Mouse (Mus musculus) liver (tissue): Measurements from ENCODE around the gene Zcchc4.

Source experiments
- DNase-seq: peaks from one replicate; pipeline ENCODE4 v3.0.0-alpha.2; 2020; ENCODE audit warnings: mixed read lengths

Gene Zcchc4

DNA sequence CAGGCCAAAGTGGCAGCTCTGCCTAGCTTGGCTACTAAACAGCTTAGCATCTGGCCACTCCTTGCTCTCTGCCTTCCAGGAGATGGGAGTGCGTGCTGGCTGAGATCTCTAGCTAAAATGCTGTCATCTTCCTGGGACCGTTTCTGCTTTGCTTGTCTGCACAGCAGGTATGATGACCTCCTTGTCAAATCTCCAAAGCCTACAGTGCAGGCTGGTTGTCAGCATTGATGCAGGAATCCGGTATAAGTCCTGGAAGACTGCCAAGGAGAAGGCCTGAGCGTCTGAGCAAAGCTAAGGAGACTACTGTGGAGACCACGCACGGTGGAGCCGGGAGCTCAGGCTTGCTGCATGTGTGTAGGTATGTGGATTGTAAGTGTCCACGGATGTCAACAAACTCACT, at the start of gene Zcchc4:
Gene Zcchc4, plus strand, starts transcription at position 173 of the 400 bp plus-strand sequence.
- no peak for DNase-seq

DNA sequence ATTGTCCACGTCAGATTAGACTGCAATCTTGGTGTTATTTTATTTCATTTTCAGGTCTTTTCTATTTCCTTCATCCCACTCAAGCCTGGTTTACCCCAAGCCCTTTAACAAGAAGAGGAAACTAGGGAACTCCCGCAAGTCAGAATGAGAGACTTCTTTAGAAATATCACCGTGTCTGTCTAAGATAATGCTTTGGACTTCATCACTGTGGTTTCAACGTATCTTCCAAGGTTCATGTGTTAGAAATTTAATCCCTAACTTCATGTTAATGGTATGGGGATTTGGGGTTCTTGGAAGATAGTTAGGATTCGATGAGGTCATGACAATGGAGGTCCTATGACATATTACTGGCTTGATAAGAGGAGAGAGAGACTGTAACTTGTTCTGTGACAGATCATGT, 47.5 kb upstream of the Zcchc4 start:
- no peak for DNase-seq

DNA sequence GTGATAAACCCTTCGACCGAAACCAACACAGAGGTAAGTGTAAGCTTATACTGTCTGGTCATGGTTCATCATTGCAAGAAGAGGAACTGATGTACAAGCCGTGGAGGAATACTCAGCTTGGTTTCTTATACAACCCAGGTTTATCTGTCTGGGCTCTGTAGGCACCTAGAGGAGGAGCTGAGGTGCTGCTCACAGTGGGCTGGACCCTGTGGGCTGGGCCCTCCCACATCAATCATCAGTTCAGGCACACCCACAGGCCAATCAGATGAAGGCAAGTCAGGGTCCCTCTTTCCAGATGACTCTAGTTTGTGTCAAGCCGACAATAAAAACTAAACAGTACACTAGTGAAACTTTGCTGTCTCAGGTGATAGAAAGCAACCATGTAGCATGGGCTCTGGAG, 42.4 kb upstream of the Zcchc4 start:
- DNase-seq, result peak; percentile 13

DNA sequence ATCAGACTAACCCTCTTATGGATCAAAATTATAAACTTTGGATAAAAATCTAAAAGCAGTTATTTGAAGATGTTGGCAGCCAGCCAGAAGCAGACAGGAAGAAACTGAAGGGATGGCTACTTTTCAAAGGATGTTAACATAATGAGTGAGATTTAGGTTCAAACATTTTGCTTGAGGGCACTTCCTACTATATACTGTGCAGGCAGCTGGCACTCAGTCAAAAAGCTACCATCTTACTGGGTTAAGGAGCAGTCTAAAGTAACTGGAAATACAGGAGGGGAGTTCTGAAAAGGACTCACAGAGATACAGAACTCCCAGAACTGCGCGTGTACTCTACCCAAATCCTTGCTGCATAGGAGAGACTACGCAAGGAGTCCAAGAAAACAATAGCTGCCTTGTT, 39.2 kb upstream of the Zcchc4 start:
- no peak for DNase-seq

DNA sequence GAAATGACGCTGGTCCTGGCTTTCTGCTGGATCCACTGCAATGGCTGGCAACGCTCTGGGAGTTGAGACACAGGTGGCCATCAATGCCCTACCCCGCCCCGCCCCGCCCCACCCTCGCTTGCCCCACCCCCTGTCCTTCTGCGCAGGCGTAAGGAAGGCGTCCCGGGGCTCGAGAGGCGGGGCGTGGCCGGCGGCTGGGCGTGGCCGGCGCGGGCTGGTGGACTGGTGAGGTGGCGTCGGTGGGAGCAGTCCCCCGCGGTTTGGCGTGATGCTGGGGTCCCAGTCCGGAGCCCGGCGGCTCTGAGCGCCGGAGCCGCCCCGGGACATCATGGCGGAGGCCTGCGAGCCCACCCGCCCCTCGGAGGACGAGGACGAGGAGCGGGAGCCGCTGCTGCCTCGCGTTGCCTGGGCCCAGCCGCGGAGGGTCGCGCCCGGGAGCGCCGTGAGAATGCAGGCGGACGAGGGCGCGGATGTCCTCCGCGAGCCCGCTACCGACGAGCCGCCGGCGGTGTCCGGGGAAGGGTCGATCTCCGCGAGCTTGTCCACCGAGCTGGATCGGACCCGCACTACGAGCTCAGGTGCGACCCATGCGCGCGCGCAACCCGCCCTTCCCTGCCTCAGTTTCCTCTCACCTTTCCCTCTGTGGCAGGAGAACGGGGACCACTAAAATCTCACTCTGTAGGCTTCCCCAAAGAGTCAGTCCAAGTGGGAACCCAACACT, 33.7 kb upstream of the Zcchc4 start, which contains the start of gene Pi4k2b:
Gene Pi4k2b, plus strand, starts transcription at position 184 of the 721 bp plus-strand sequence.
- DNase-seq, result peak; percentile 94

DNA sequence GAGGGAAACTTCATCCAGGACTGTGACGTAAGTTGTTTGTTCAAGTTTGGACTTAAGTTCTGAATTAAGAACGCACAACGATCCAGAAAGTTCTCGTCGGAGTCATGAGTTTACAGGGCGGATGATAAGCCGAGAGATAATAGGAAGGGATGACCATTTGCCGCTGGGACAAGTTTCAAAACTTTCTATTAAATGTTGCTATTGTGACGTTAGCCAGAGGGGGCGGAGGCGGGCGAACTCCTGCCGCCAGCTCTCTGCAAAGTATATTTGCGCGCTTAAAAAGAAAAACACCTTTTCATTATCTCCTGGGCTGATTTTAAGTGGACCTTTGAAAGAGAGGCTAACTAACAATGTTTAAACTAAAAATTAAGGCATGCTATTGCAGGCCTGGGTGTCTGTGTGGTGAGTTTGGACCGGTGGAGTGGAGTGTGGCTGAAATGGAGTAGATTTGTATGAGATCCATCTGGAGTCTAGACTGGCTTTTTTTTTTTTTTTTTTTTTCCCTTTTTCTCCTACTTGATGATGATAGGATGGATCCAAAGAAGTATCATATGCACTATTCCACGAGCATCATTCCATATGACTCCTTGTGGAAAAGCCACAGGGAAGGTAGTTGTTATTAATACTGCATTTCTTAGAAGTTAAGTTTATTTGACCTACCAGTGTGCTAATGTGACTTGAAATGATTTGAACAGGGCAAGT, 32.9 kb upstream of the Zcchc4 start:
- DNase-seq, result peak; percentile 73

GRCm38 (mm10) chr5:52743231-52743630, 32.0 kb upstream of the Zcchc4 start:
- DNase-seq, result no peak

GRCm38 (mm10) chr5:52746920-52747319, 28.3 kb upstream of the Zcchc4 start:
- no peak for DNase-seq

- DNase-seq, result no peak
Observed at GRCm38 (mm10) chr5:52748732-52749131, 26.5 kb upstream of the Zcchc4 start.

DNA sequence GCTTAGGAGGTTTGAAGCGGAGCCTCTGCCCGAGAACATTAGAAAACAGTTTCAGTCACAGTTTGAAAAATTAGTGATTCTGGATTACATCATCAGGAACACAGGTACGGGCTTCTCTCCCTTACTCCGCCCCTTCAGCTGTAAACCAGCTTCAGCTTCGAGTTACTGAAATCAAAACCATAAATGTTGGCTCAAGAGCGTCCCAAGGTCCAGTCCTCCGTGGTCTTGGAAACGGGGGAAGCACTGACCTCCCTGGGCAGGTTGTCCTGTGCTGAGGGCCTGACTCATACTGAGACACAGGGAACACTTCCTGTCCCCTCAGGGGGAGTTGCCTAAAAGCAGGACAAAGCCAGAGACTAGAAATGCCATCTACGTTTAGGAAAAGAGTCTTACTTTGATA, 22.1 kb upstream of the Zcchc4 start:
- no peak for DNase-seq

GRCm38 (mm10) chr5:52754196-52754595, 21.0 kb upstream of the Zcchc4 start:
- no peak for DNase-seq

- no peak for DNase-seq
Observed at GRCm38 (mm10) chr5:52755337-52755736, 19.9 kb upstream of the Zcchc4 start.

DNA sequence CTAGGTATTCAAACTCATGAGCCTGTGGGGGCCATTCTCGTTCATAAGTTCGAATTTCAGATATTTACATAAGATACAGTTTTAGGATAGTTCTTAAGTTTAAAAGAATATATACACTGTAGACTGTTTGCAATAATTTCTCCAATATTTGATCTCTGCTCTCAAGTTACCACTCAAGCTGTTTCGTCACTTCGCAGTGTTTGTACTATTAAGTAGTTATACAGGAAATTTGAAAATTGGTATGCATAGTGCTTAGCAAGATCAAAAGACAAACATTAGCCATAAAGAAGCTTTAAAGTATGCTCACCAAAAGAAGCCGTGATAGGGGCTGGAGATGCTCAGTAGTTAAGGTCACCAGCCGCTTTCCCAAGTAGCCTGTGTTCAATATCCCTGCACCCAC, 19.2 kb upstream of the Zcchc4 start:
- no peak for DNase-seq

- no peak for DNase-seq
Observed at GRCm38 (mm10) chr5:52762586-52762985, 12.6 kb upstream of the Zcchc4 start.

- no peak for DNase-seq
Observed at GRCm38 (mm10) chr5:52774267-52774666, 942 bp upstream of the Zcchc4 start.

DNA sequence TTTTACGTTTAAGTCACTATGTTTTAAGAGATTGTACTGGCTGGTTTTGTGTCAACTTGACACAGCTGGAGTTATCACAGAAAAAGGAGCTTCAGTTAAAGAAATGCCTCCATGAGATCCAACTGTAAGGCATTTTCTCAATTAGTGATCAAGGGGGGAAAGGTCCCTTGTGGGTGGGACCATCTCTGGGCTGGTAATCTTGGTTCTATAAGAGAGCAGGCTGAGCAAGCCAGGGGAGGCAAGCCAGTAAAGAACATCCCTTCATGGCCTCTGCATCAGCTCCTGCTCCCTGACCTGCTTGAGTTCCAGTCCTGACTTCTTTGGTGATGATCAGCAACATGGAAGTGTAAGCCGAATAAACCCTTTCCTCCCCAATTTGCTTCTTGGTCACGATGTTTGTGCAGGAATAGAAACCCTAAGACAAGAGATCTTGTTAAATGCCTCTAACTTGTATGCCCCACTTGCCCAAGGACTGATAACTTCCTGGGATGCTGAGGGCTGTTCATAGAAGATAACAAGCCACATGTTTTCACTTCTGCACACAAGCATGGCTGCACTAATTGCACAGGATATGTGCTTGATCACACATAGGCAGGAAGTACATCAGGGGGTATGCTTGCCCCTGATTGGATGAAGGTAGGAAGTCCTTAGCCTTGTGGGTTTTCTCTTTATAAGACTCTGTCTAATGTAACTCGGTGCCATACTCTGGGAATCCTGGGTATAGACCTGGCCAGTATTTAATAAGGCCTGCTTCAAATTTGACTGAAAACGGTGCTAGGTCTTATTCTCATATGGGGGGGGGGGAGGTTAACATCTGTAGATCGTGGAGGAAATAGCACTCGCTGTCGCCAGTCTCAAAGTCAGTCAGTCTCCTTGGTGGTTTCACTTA, 1.5 kb downstream of the Zcchc4 start:
- DNase-seq, result peak; percentile 51

- DNase-seq, result peak; percentile 88
Observed at GRCm38 (mm10) chr5:52782523-52783250, 7.5 kb downstream of the Zcchc4 start.

DNA sequence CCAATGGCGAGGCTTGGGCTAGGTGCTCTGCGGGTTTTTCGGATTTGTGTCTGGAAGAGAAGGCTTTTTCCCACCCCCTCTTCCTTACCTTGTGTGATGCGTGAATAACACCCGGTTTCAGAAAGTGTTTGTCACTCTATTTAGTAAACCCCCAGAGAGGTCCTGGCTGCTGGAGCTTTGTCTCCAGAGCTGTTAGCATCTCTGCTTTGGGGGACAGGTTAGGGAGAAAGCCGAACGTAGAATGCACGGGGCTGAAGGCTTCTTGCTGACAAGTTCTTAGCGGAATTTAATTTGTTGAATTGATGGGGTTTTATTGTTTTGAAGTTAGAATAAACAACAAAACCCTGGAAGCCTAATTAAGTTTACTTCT, 8.0 kb downstream of the Zcchc4 start:
- DNase-seq, result no peak

- DNase-seq, result no peak
Observed at GRCm38 (mm10) chr5:52783957-52784356, 8.7 kb downstream of the Zcchc4 start.

- no peak for DNase-seq
Observed at GRCm38 (mm10) chr5:52786556-52787322, 11.5 kb downstream of the Zcchc4 start.

- DNase-seq, result no peak
Observed at GRCm38 (mm10) chr5:52793230-52793629, 18.0 kb downstream of the Zcchc4 start.

GRCm38 (mm10) chr5:52794109-52794508, 18.9 kb downstream of the Zcchc4 start:
- no peak for DNase-seq
